In the genomic region with DNA sequence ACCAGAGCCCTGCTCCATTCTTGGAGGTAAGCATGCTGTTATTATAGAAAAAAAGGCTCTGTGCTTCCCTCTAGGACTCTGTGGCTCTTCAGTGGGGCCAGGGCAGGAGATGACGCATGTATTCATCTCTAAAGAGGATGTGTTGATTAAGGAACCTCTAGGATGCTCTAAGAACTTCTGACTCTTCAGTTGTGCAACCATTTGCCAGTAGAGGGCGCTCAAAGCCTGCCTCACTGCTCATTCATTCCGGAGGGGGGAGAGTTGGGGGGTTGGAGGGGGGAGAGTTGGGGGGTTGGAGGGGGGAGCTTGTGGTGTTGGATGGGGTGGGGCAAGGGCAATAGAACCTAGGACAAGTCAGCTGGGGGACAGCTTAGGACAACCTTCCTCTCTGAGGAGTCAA, we compare ENCODE assay signal across 10 mouse cellular contexts. TPM values are rescaled to one million over a fixed set of nuclear protein-coding genes. Genes with fewer than 3 reads are reported as not detected.
DNase-seq lines count a peak whose midpoint lies in the region; ATAC-seq and TF ChIP-seq lines count a peak whose summit lies in the region.
"Had no signal": no experiment of that assay in that cellular context is flagged by ENCODE, and none has a peak within 500 bp of the region (broad histone marks: within the 10 kb centered on the region; RNA-seq: fewer than 3 reads in every experiment).

No protein-coding gene starts in this region.

- WGBS in heart, adult 2 months: 0% methylated on average over 3 of the region's 3 CpGs

- H3K9ac ChIP-seq in heart, adult 2 months (ENCODE audit: low read depth, low read length): no peak overlapping the region
- H3K9ac ChIP-seq: limb, embryonic 12.5 days; stomach, embryonic 15.5 days had no signal

- DNase-seq in heart, adult 2 months: peak in 1 of 2 experiments; percentile 58
- no peak for DNase-seq in heart, adult 11 months
- DNase-seq in right cerebral cortex, adult 2 months (ENCODE audit: low spot score in 2 of 2): peak; percentile 62 to 64
- no peak for DNase-seq in right cerebral cortex, postnatal 36 days (ENCODE audit: low spot score in 2 of 2)
- DNase-seq in c-Kit-positive CD71-negative TER-119-negative erythroid progenitor cells, embryonic 14.5 days (ENCODE audit: low read depth): peak; percentile 59
- DNase-seq in heart, postnatal 4 days: peak; percentile 67
- peak; percentile 61 for DNase-seq in mesoderm, embryonic 11.5 days (ENCODE audit: low read depth, low spot score)

- no peak for TF ChIP-seq POLR2A in heart, adult 2 months (IDR thresholded peaks at IDR 0.05; ENCODE audit: insufficient read depth, low read depth, low read length)

- TF ChIP-seq CTCF in heart, adult 2 months (IDR thresholded peaks at IDR 0.05): peak; percentile 64

- TF ChIP-seq EP300 in heart, adult 2 months (IDR thresholded peaks at IDR 0.05; ENCODE audit: insufficient read depth, low read depth, low read length): 0 out of 2 replicates have a peak, but pooled peaks have one; percentile 58

- H3K79me2 ChIP-seq in heart, adult 2 months (replicated peaks; ENCODE audit: control insufficient read depth, insufficient read depth, low read length): no peaks in the 10 kb centered on the region

- no peaks in the 10 kb centered on the region for H3K27me3 ChIP-seq in heart, adult 2 months (ENCODE audit: control insufficient read depth, insufficient read depth, low read length)

- no peaks in the 10 kb centered on the region; the same call in 1 of the 2 replicates for H3K4me1 ChIP-seq in heart, adult 2 months (ENCODE audit: control insufficient read depth, insufficient read depth, low read length)

- no peaks in the 10 kb centered on the region for H3K36me3 ChIP-seq in heart, adult 2 months (ENCODE audit: control insufficient read depth, insufficient read depth, low read length)
- H3K36me3 ChIP-seq: limb, embryonic 12.5 days; stomach, embryonic 15.5 days had no signal

- no peak overlapping the region for H3K4me3 ChIP-seq in heart, adult 2 months
- H3K4me3 ChIP-seq: limb, embryonic 12.5 days; stomach, embryonic 15.5 days had no signal

- H3K27ac ChIP-seq in heart, adult 2 months: no peak overlapping the region
- H3K27ac ChIP-seq: limb, embryonic 12.5 days; stomach, embryonic 15.5 days had no signal

- intact Hi-C loops in heart, adult 2 months (cut with DNase I): loop anchor here (1.0 to 5.0 kb wide), 3 partner anchors 38 to 402 kb away; no protein-coding TSS in a partner anchor

- no peak for ATAC-seq in erythroid progenitor cell, adult 5-6 weeks (replicated peaks; ENCODE audit: low FRiP score, poor library complexity, severe bottlenecking)

RNA-seq across cellular contexts. Expression of gene Ntng2, which starts 52.9 kb away (rescaled TPM):
- 1 to 10 TPM; 7.0 to 7.9 TPM for total RNA-seq in heart, adult 2 months (2021)
- polyA plus RNA-seq in heart, adult 2 months (2012; rRNA removed): 9.7 and 17.1 TPM in 2 replicates
- total RNA-seq in heart, postnatal 4 days (2021): 1 to 10 TPM; 1.7 to 1.8 TPM
- total RNA-seq in erythroid progenitor cell, adult 5-6 weeks (2015; ENCODE audit: low replicate concordance): 2.5 and 5.4 TPM in 2 replicates
- total RNA-seq in erythroid progenitor cell, adult 5-6 weeks (2017; ENCODE audit: low replicate concordance): 5.6 TPM in 1 of 2 replicates, not detected in the other

Comparison
In these comparisons a context has a peak if more than half of its experiments do, and no peak if none do; other contexts are left out.
1. DNase-seq: peak in right cerebral cortex, adult 2 months (2 of 2), c-Kit-positive CD71-negative TER-119-negative erythroid progenitor cells, embryonic 14.5 days (single experiment), heart, postnatal 4 days (single experiment) and mesoderm, embryonic 11.5 days (single experiment); none in heart, adult 11 months (single experiment) and right cerebral cortex, postnatal 36 days (0 of 2).